Mouse (Mus musculus) cerebellum, adult 11-12 months (tissue): Measurements from ENCODE around the gene Slc9a9.

Source experiments
- DNase-seq: peaks from one replicate; pipeline ENCODE4 v3.0.0; 2022

Slc9a9 gene

GRCm38 (mm10) chr9:94734320-94734719, 64.6 kb downstream of the Slc9a9 start:
- DNase-seq: no peak

- DNase-seq: no peak
Observed at GRCm38 (mm10) chr9:94737226-94737625, 67.5 kb downstream of the Slc9a9 start.

- peak; percentile 41 for DNase-seq
Observed at GRCm38 (mm10) chr9:94738555-94739427, 69.1 kb downstream of the Slc9a9 start.

GRCm38 (mm10) chr9:94740841-94741240, 71.1 kb downstream of the Slc9a9 start:
- DNase-seq: no peak

GRCm38 (mm10) chr9:94743291-94743690, 73.6 kb downstream of the Slc9a9 start:
- no peak for DNase-seq

- no peak for DNase-seq
Observed at GRCm38 (mm10) chr9:94748503-94748902, 78.8 kb downstream of the Slc9a9 start.

GRCm38 (mm10) chr9:94750187-94750586, 80.5 kb downstream of the Slc9a9 start:
- no peak for DNase-seq

- no peak for DNase-seq
Observed at GRCm38 (mm10) chr9:94750935-94751637, 81.4 kb downstream of the Slc9a9 start.

- DNase-seq: no peak
Observed at GRCm38 (mm10) chr9:94751638-94752021, 81.9 kb downstream of the Slc9a9 start.

- no peak for DNase-seq
Observed at GRCm38 (mm10) chr9:94752121-94752520, 82.4 kb downstream of the Slc9a9 start.

GRCm38 (mm10) chr9:94759904-94760303, 90.2 kb downstream of the Slc9a9 start:
- DNase-seq: no peak

GRCm38 (mm10) chr9:94768114-94768513, 98.4 kb downstream of the Slc9a9 start:
- no peak for DNase-seq

- no peak for DNase-seq
Observed at GRCm38 (mm10) chr9:94768524-94768923, 98.8 kb downstream of the Slc9a9 start.

- DNase-seq: peak; percentile 86
Observed at GRCm38 (mm10) chr9:94773357-94773756, 103.6 kb downstream of the Slc9a9 start.

GRCm38 (mm10) chr9:94788261-94788660, 118.6 kb downstream of the Slc9a9 start:
- DNase-seq: no peak

GRCm38 (mm10) chr9:94790966-94791365, 121.3 kb downstream of the Slc9a9 start:
- peak; percentile 73 for DNase-seq

GRCm38 (mm10) chr9:94803073-94803472, 133.4 kb downstream of the Slc9a9 start:
- DNase-seq: no peak

- DNase-seq: no peak
Observed at GRCm38 (mm10) chr9:94805506-94805905, 135.8 kb downstream of the Slc9a9 start.

GRCm38 (mm10) chr9:94815518-94815917, 145.8 kb downstream of the Slc9a9 start:
- no peak for DNase-seq

- DNase-seq: no peak
Observed at GRCm38 (mm10) chr9:94821268-94821667, 151.6 kb downstream of the Slc9a9 start.

GRCm38 (mm10) chr9:94833836-94834235, 164.1 kb downstream of the Slc9a9 start:
- no peak for DNase-seq

- DNase-seq: no peak
Observed at GRCm38 (mm10) chr9:94837384-94837783, 167.7 kb downstream of the Slc9a9 start.

- no peak for DNase-seq
Observed at GRCm38 (mm10) chr9:94838479-94839031, 168.8 kb downstream of the Slc9a9 start.

- DNase-seq: no peak
Observed at GRCm38 (mm10) chr9:94839204-94839603, 169.5 kb downstream of the Slc9a9 start.
